Mouse (Mus musculus) hindbrain, embryonic 14.5 days (tissue): ENCODE results near the gene Mocs1. TPM values are rescaled to one million over a fixed set of nuclear protein-coding genes. Genes with fewer than 3 reads are reported as not detected.
A peak's percentile ranks its signal among the peaks of the same experiment; 100 is the strongest.

Experiments used
- ATAC-seq: fragments of 200-750 bp; cut with Nextera tagmentation; 2 replicates; pipeline ENCODE4 v1.8.0; 2017; ENCODE audit warnings: moderate number of reproducible peaks, mild to moderate bottlenecking, moderate TSS enrichment, moderate library complexity; ENCODE audit not compliant: low FRiP score
- DNase-seq: peaks from one replicate; pipeline ENCODE4 v3.0.0-alpha.2; 2015; ENCODE audit warnings: low spot score
- H3K27ac ChIP-seq: fragments of 300-500 bp; sonication (generic); 2 replicates; pipeline ENCODE4 v1.5.1; 2014; ENCODE audit warnings: mild to moderate bottlenecking, moderate library complexity
- H3K27me3 ChIP-seq: fragments of 300-500 bp; sonication (generic); 2 replicates; pipeline ENCODE4 v1.6.1; 2014; ENCODE audit warnings: mild to moderate bottlenecking, low read length, mixed read lengths; ENCODE audit not compliant: control insufficient read depth, insufficient read depth
- H3K36me3 ChIP-seq: fragments of 300-500 bp; sonication (generic); replicated peaks from 2 replicates; pipeline ENCODE4 v1.6.1; 2014; ENCODE audit not compliant: control insufficient read depth, insufficient read depth
- H3K4me1 ChIP-seq: fragments of 300-500 bp; sonication (generic); replicated peaks from 2 replicates; pipeline ENCODE4 v1.6.1; 2014; ENCODE audit warnings: antibody characterized with exemption, low read length, mixed read lengths; ENCODE audit not compliant: control insufficient read depth, insufficient read depth
- H3K4me2 ChIP-seq: fragments of 300-500 bp; sonication (generic); replicated peaks from 2 replicates; pipeline ENCODE4 v1.6.1; 2014; ENCODE audit warnings: mild to moderate bottlenecking, moderate library complexity
- H3K4me3 ChIP-seq: fragments of 300-500 bp; sonication (generic); replicated peaks from 2 replicates; pipeline ENCODE4 v1.5.1; 2014; ENCODE audit warnings: mild to moderate bottlenecking, low read length
- H3K9ac ChIP-seq: fragments of 300-500 bp; sonication (generic); 2 replicates; pipeline ENCODE4 v1.6.1; 2014
- H3K9me3 ChIP-seq: fragments of 300-500 bp; sonication (generic); 2 replicates; pipeline ENCODE4 v1.6.1; 2016; ENCODE audit warnings: low read length; ENCODE audit not compliant: control insufficient read depth
- whole genome bisulfite sequencing: fragments of 180-500 bp; shearing (Covaris S2); extraction: QIAGEN DNeasy Blood & Tissue Kit; methylation state at CpG from one replicate; pipeline ENCODE4 v1.1.7; 2014; 5-methylcytosine and 5-hydroxymethylcytosine counted together
- polyA plus RNA-seq: library from polyadenylated mRNA; unstranded; fragments of >200 nt; fragmentation: Nextera tagmentation; extraction: Ambion mirVana; gene quantifications from 2 replicates; pipeline ENCODE4 v1.2.1, GENCODE M21; 2014

The Mocs1 gene
- polyA plus RNA-seq, 1 experiment from 2014 or later: 5.2 TPM

- Histone ChIP-seq H3K27ac (no peak overlapping the region), H3K36me3 (peaks cover 11% of the 10 kb centered on the region), H3K9ac (no peak overlapping the region), H3K4me1 (no peaks in the 10 kb centered on the region), H3K4me3 (no peak overlapping the region), H3K9me3 (no peaks in the 10 kb centered on the region), H3K4me2 (no peak overlapping the region), H3K27me3 (no peaks in the 10 kb centered on the region)
- ATAC-seq (no peak), DNase-seq (no peak)
- WGBS: 98% methylated on average over 3 of the region's 3 CpGs
These were observed 29.7 kb downstream of the Mocs1 start for GRCm38 (mm10) chr17:49457833-49458232.

GRCm38 (mm10) chr17:49458386-49458785 lies 30.2 kb downstream of the Mocs1 start:
- Histone ChIP-seq H3K27me3 (no peaks in the 10 kb centered on the region), H3K9ac (no peak overlapping the region), H3K4me3 (no peak overlapping the region), H3K36me3 (peaks cover 11% of the 10 kb centered on the region), H3K4me1 (no peaks in the 10 kb centered on the region), H3K4me2 (no peak overlapping the region), H3K9me3 (no peaks in the 10 kb centered on the region), H3K27ac (no peak overlapping the region)
- ATAC-seq: no peak
- DNase-seq: no peak
- WGBS: 94% methylated on average over 18 of the region's 18 CpGs

GRCm38 (mm10) chr17:49464884-49465283 lies 36.7 kb downstream of the Mocs1 start:
- Histone ChIP-seq H3K27me3 (no peaks in the 10 kb centered on the region), H3K4me2 (no peak overlapping the region), H3K4me1 (no peaks in the 10 kb centered on the region), H3K4me3 (no peak overlapping the region), H3K9me3 (no peaks in the 10 kb centered on the region), H3K36me3 (no peaks in the 10 kb centered on the region), H3K9ac (no peak overlapping the region), H3K27ac (no peak overlapping the region)
- 82% methylated on average over 3 of the region's 3 CpGs for WGBS
- ATAC-seq (no peak), DNase-seq (no peak)

GRCm38 (mm10) chr17:49468223-49468622 lies 40.1 kb downstream of the Mocs1 start:
- H3K4me2 ChIP-seq: no peak overlapping the region
- WGBS: 41% methylated on average over 4 of the region's 4 CpGs
- peak; percentile 32; the same call in 1 of the 2 replicates for ATAC-seq
- peak; percentile 72 for DNase-seq
- no peak overlapping the region for H3K4me3 ChIP-seq
- H3K4me1 ChIP-seq: no peaks in the 10 kb centered on the region; the same call in 1 of the 2 replicates
- H3K27me3 ChIP-seq: no peaks in the 10 kb centered on the region
- no peaks in the 10 kb centered on the region for H3K36me3 ChIP-seq
- H3K9ac ChIP-seq: no peak overlapping the region
- no peaks in the 10 kb centered on the region for H3K9me3 ChIP-seq
- H3K27ac ChIP-seq: no peak overlapping the region

- DNase-seq (no peak), ATAC-seq (0 out of 2 replicates have a peak, but pooled peaks have one; percentile 18)
- H3K27me3 ChIP-seq: no peaks in the 10 kb centered on the region
These were observed 44.5 kb downstream of the Mocs1 start for GRCm38 (mm10) chr17:49472626-49473025.

GRCm38 (mm10) chr17:49474051-49474450 lies 45.9 kb downstream of the Mocs1 start:
- Histone ChIP-seq H3K36me3 (no peaks in the 10 kb centered on the region), H3K27ac (no peak overlapping the region), H3K4me3 (no peak overlapping the region), H3K9me3 (no peaks in the 10 kb centered on the region), H3K9ac (no peak overlapping the region), H3K4me2 (no peak overlapping the region), H3K4me1 (no peaks in the 10 kb centered on the region; the same call in 1 of the 2 replicates), H3K27me3 (no peaks in the 10 kb centered on the region)
- ATAC-seq (no peak), DNase-seq (no peak)
- 86% methylated on average over 4 of the region's 4 CpGs for WGBS

More at GRCm38 (mm10) chr17:49472626-49473025, 44.5 kb downstream of the Mocs1 start:
- WGBS: 54% methylated on average over 8 of the region's 8 CpGs
- Histone ChIP-seq H3K27ac (no peak overlapping the region), H3K4me3 (no peak overlapping the region), H3K9ac (no peak overlapping the region), H3K4me2 (no peak overlapping the region), H3K9me3 (no peaks in the 10 kb centered on the region), H3K36me3 (no peaks in the 10 kb centered on the region), H3K4me1 (no peaks in the 10 kb centered on the region; the same call in 1 of the 2 replicates)

- Histone ChIP-seq H3K4me1 (no peaks in the 10 kb centered on the region; the same call in 1 of the 2 replicates), H3K4me2 (no peak overlapping the region), H3K9me3 (no peaks in the 10 kb centered on the region), H3K27ac (no peak overlapping the region), H3K27me3 (no peaks in the 10 kb centered on the region), H3K36me3 (no peaks in the 10 kb centered on the region), H3K4me3 (no peak overlapping the region), H3K9ac (no peak overlapping the region)
- no peak for ATAC-seq
- 83% methylated on average over 1 of the region's 1 CpGs for WGBS
- no peak for DNase-seq
These were observed 47.0 kb downstream of the Mocs1 start for GRCm38 (mm10) chr17:49475174-49475573.

GRCm38 (mm10) chr17:49477370-49477769 lies 49.2 kb downstream of the Mocs1 start:
- no peak for DNase-seq
- no peak overlapping the region for H3K4me3 ChIP-seq
- H3K4me2 ChIP-seq: no peak overlapping the region
- H3K9me3 ChIP-seq: no peaks in the 10 kb centered on the region
- H3K36me3 ChIP-seq: no peaks in the 10 kb centered on the region
- no peaks in the 10 kb centered on the region; the same call in 1 of the 2 replicates for H3K4me1 ChIP-seq
- no peak for ATAC-seq
- WGBS: 84% methylated on average over 4 of the region's 4 CpGs
- H3K27me3 ChIP-seq: no peaks in the 10 kb centered on the region
- no peak overlapping the region for H3K9ac ChIP-seq
- no peak overlapping the region for H3K27ac ChIP-seq

GRCm38 (mm10) chr17:49481876-49482275 lies 53.7 kb downstream of the Mocs1 start:
- Histone ChIP-seq H3K9me3 (no peaks in the 10 kb centered on the region), H3K9ac (no peak overlapping the region), H3K4me3 (no peak overlapping the region), H3K27ac (no peak overlapping the region), H3K36me3 (no peaks in the 10 kb centered on the region), H3K4me1 (no peaks in the 10 kb centered on the region), H3K27me3 (no peaks in the 10 kb centered on the region), H3K4me2 (no peak overlapping the region)
- DNase-seq (no peak), ATAC-seq (no peak)
- WGBS: 84% methylated on average over 3 of the region's 3 CpGs

GRCm38 (mm10) chr17:49484435-49484834 lies 56.3 kb downstream of the Mocs1 start:
- no peaks in the 10 kb centered on the region for H3K9me3 ChIP-seq
- no peak for ATAC-seq
- 90% methylated on average over 3 of the region's 3 CpGs for WGBS
- H3K36me3 ChIP-seq: no peaks in the 10 kb centered on the region
- H3K9ac ChIP-seq: no peak overlapping the region
- H3K27ac ChIP-seq: no peak overlapping the region
- no peaks in the 10 kb centered on the region for H3K27me3 ChIP-seq
- no peak overlapping the region for H3K4me2 ChIP-seq
- H3K4me1 ChIP-seq: no peaks in the 10 kb centered on the region
- H3K4me3 ChIP-seq: no peak overlapping the region
- no peak for DNase-seq
